Mouse (Mus musculus) brain, embryonic 14.5 days (tissue): ENCODE measurements around the gene Mrps9. TPM values are rescaled to one million over a fixed set of nuclear protein-coding genes. Genes with fewer than 3 reads are reported as not detected.

Source experiments
- DNase-seq: peaks from one replicate; pipeline ENCODE4 v3.0.0-alpha.2; 2011; ENCODE audit warnings: low read depth
- CTCF ChIP-seq: fragments of 200-500 bp; IDR thresholded peaks from 2 replicates; pipeline ENCODE4 v1.5.1; 2012; ENCODE audit warnings: inconsistent platforms, mild to moderate bottlenecking, moderate library complexity, borderline replicate concordance; ENCODE audit not compliant: insufficient read depth, insufficient read length; ENCODE audit errors: extremely low read depth
- POLR2A ChIP-seq: fragments of 200-500 bp; IDR thresholded peaks from 2 replicates; pipeline ENCODE4 v1.6.1; 2012; ENCODE audit warnings: mild to moderate bottlenecking, inconsistent platforms, borderline replicate concordance; ENCODE audit not compliant: poor library complexity, insufficient read depth, insufficient read length, severe bottlenecking; ENCODE audit errors: extremely low read depth
- polyA plus RNA-seq: library from polyadenylated mRNA; depleted of rRNA; stranded (reverse); fragments of >200 nt; gene quantifications from 2 replicates; pipeline ENCODE4 v1.2.3, GENCODE M21; 2012; rRNA removed

Gene Mrps9
- 40.5 and 43.2 TPM in 2 replicates for polyA plus RNA-seq

- DNase-seq: peak; percentile 99
- TF ChIP-seq CTCF (no peak), POLR2A (peak; percentile 65; the same call in 1 of the 2 replicates)
Observed at GRCm38 (mm10) chr1:42850663-42851397, at the start of gene Mrps9. Gene Mrps9, plus strand, starts transcription at chr1:42851233.

- no peak for DNase-seq
- TF ChIP-seq CTCF: no peak
- TF ChIP-seq POLR2A: no peak
Observed at GRCm38 (mm10) chr1:42813301-42813845, 37.7 kb upstream of the Mrps9 start.

- peak; percentile 8 for DNase-seq
- TF ChIP-seq POLR2A: no peak
- TF ChIP-seq CTCF: no peak
Observed at GRCm38 (mm10) chr1:42814798-42815619, 36.0 kb upstream of the Mrps9 start.

GRCm38 (mm10) chr1:42851398-42851767, 350 bp downstream of the Mrps9 start:
- DNase-seq: no peak
- TF ChIP-seq POLR2A (no peak), CTCF (no peak)

GRCm38 (mm10) chr1:42851810-42852209, 777 bp downstream of the Mrps9 start:
- TF ChIP-seq POLR2A (no peak), CTCF (no peak)
- no peak for DNase-seq

DNA sequence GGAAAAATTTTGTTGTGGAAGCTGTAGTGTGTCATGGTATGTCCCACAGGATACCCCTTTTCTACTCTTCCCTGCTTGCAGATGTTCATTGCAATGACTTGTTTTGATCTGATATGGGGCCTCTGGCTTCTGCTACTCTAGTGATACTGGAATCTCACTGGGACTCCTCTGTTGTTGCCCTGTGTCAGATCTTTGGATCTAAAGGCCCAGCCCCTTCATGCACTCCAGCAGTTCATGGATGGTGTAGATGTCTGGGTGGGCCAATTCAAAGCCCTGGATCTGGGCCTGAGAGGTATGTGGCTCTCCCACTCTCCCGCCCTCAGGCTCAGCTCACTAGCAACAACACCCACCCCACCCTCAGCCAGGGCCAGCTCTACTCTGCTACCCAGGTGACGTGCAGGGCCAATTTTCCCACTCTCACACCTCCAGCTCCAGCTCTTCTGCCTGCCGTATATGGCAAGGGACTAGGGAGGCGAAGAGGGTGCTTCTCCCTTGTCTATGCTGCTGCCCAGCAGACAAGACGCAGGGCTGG, 13.8 kb downstream of the Mrps9 start:
- TF ChIP-seq POLR2A: no peak
- no peak for TF ChIP-seq CTCF
- no peak for DNase-seq

GRCm38 (mm10) chr1:42865336-42865939, 14.4 kb downstream of the Mrps9 start:
- no peak for TF ChIP-seq POLR2A
- no peak for TF ChIP-seq CTCF
- no peak for DNase-seq

- DNase-seq: no peak
- no peak for TF ChIP-seq POLR2A
- no peak for TF ChIP-seq CTCF
Observed at GRCm38 (mm10) chr1:42865986-42866385, 15.0 kb downstream of the Mrps9 start.

- DNase-seq: no peak
Observed at GRCm38 (mm10) chr1:42867188-42867587, 16.2 kb downstream of the Mrps9 start.

GRCm38 (mm10) chr1:42874174-42874573, 23.1 kb downstream of the Mrps9 start:
- DNase-seq: peak; percentile 28

More at GRCm38 (mm10) chr1:42867188-42867587, 16.2 kb downstream of the Mrps9 start:
- TF ChIP-seq CTCF (no peak), POLR2A (no peak)

GRCm38 (mm10) chr1:42875271-42875670, 24.2 kb downstream of the Mrps9 start:
- no peak for TF ChIP-seq POLR2A
- no peak for TF ChIP-seq CTCF

More at GRCm38 (mm10) chr1:42874174-42874573, 23.1 kb downstream of the Mrps9 start:
- TF ChIP-seq CTCF: no peak
- no peak for TF ChIP-seq POLR2A

DNA sequence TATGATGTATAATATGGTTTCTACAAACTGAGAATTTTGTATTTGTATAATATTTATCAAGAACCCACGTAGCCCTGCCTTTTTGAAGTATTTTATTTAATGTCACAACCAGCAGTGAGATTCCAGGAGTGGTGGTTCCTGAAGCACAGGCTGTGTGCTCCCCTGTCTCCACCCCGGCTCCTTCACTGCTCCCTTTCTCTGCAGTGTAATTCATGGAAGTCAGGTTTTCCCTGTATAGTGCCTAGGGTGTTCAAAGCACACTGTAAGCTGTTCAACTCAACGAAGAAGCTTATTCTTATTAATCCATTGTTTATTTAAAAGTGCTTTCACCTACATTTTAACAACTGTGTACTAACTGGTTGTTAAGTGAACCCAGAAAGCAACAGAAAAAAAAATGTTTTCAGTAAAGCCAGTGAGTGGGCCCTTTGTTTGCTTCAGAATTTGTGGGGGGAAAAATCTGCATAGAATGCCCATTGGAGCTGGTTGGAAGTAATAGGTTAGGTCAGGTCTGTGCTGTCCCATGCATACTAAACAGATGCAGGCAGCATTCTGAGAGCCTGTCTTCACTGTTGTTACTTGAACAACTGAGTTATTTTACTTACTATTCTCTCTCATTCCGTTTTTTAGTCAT, 25.5 kb downstream of the Mrps9 start:
- DNase-seq: peak; percentile 62
- no peak for TF ChIP-seq POLR2A
- no peak for TF ChIP-seq CTCF

More at GRCm38 (mm10) chr1:42875271-42875670, 24.2 kb downstream of the Mrps9 start:
- no peak for DNase-seq

DNA sequence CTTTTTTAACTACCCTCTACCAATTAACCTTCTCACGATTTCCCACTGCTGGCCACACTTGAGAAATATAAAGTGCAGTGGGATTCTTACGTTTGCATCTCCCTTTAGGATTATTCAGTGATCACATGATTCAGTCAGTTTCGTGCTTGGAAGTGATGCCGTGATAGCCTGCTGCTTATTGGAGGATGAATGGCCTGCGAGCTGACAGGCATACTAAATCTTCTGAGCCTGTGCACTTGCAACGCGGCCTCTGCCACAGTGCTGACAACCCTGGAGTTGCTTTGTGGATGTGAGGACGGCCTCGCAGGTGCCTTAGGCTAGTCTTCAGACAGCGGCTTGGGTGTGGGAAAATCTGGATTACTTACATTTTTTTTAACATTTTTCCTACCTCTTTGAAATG, 26.2 kb downstream of the Mrps9 start:
- no peak for TF ChIP-seq CTCF
- peak; percentile 88 for DNase-seq

- DNase-seq: no peak
- no peak for TF ChIP-seq CTCF
- TF ChIP-seq POLR2A: no peak
Observed at GRCm38 (mm10) chr1:42878851-42879250, 27.8 kb downstream of the Mrps9 start.
